Mouse (Mus musculus) megakaryocyte progenitor cell, adult 5-6 weeks (primary cell): Measurements from ENCODE around the gene Olfr735. TPM values are rescaled to one million over a fixed set of nuclear protein-coding genes. Genes with fewer than 3 reads are reported as not detected.

Experiments
- ATAC-seq: replicated peaks from 2 replicates; pipeline ENCODE4 v1.8.0; 2016; ENCODE audit warnings: mild to moderate bottlenecking, moderate TSS enrichment, inconsistent platforms; ENCODE audit not compliant: poor library complexity
- total RNA-seq, 2 experiments: library from RNA; stranded (forward) in 1 of 2; stranded (reverse) in 1 of 2; fragments of 157-497, 149-512 nt in 1 of 2; fragments of 200-1000 nt in 1 of 2; gene quantifications; 2 replicates each; pipeline versions ENCODE4 v1.2.3 to v1.2.4; 2015 to 2017

Olfr735 gene
- not detected in 2 replicates for total RNA-seq (2015)
- not detected in 2 replicates for total RNA-seq (2017)

DNA sequence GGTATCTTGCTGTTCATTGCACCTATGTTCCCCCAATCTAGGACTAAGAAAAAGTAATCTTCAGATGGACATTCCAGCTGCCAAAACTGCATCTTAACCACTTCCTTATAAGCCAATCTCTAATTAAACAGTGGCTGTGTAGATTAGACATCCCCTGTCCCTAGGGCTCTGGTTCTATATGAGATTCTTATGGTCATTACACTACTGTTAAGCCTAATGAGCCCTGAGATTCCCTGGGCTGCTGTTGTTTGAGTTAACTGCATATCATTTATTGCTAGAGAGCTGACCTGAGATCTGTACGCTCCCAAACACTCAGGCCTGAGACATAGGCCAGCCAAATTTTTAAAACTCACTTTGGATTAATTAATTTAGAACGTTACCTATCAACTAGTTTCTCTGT lies at the start of gene Olfr735:
TSS of gene Olfr735 (minus strand) at position 77 of the 400 bp plus-strand sequence.
- ATAC-seq: no peak

DNA sequence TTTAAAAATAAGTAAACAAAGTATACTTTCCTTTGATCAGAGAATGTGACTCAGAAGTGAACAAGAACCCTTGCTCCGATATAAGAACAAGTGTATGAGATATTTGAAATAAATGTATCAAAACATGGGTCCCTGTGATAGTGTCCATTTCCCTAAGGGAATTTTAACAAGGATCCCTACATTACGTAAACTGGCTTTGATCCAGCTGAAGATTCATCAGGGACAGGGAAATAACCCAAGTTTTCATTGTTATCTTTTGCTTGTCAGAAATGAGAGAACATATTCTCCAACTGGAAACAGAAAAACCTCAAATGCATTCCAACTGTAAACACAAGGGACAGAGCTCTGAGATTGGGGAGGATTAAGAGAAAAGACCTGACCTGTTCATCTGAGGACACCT lies 32.2 kb upstream of the Olfr735 start, which contains the start of gene Olfr736:
TSS of gene Olfr736 (plus strand) at position 301 of the 400 bp plus-strand sequence.
- ATAC-seq: no peak

DNA sequence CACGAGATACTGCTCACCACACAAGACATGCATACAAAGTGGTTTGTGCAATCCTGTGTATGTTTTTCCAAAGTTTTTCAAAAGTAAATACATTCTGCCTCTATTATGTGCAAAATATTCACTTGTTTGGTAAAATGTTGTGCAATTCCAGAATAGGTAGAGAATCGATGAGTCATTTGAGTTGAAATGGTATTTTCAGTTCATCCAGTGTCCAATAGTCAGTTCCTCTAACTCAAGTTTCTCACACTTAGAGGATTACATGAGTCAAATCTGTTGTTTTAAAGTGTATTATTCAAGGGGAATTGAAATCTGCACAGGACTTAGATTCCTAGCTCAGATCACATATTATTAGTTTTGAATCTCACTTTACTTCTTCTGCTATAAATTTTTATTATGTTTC lies 14.9 kb upstream of the Olfr735 start:
- ATAC-seq: peak; percentile 31

DNA sequence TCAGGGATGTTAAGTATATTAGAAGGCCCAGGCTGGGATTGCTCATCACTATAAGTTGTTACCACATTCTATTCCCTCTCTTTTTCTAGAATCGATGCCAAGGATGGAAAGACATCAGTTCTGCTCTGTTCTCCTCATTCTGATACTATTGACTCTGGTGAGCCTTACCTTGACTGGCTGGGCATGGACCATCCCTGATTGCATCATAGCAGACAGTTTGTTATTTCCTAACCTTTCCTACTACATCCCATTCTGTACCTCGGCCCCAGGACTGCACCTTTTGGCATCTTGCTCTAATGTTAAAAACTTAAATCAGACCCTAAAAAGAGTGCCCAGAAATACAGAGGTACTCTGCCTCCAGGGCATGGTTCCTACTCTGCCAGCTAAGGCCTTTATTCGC lies 11.8 kb upstream of the Olfr735 start:
- no peak for ATAC-seq

DNA sequence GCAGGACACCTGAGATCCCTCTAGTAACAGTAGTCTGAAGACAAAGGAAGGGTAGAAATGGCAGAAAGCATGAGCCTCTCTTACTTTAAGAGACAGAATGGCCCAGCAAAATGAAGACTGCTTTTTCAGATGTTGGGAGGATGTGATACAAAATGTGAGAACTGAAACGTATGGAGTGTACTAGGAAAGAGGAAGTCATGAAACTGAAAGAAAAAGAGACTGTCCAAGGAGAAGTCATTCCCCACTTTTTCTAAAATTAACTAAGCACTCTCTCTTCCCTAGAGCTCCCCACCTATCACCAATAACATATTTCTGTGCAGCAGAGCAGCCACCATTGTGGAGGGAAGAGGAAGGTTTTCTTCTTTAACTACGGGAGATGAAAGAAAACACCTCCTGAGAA lies 8.9 kb upstream of the Olfr735 start, which contains the start of gene Tlr11:
TSS of gene Tlr11 (plus strand) at position 322 of the 400 bp plus-strand sequence.
- peak; percentile 89 for ATAC-seq

DNA sequence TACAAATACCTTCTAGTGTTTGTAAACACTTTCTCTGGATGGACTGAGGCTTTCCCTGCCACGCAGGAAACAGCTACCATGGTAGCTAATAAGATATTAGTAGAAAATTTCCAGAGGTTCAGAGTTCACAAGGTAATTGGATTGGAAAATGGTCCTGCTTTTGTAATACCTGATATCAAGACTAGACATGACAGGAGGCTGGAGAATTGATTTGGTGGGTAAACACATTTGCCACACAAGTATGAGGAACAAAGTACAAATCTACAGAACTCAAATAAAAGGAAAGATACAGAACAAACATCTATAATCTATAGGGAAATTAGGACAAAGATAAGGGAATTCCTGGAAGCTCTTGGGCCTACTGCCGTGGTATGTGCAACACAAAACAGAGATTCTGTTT lies 8.1 kb upstream of the Olfr735 start:
- no peak for ATAC-seq

DNA sequence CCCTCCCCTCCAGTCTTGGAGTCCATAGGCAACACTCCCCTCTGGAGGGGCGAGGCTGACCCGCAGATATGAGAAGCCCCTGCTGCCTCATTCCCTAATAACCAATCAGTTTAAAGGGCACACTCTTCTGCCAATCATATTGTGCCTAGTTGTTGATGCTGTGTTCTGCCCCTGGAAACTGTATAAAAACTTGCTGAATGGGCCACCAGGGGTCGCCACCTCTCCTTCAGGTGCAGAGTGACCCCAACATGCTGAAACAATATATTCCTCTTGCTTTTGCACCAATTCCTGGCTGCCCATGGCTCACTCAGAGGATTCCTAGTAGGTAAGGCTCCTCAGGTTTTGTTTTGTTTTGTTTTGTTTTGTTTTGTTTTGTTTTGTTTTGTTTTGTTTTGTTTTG lies 3.8 kb upstream of the Olfr735 start:
- ATAC-seq: peak; percentile 88

DNA sequence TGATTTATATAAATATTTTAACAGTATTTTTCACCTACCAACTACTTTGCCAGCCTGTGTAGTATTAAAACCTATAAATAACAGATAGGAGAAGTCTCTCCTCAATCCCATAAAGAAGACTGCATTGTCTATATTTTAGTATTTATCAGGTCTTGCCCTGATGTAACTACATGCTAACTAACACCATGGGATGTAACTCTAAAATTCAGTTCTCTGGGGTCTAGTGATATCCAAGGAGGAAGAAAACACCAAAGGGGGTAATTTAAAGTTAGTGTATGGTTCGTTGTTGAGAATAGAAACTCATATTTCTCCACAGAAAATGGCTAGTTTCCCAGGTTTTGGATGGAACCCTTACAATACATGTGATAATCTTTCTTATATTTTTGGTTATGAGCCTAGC lies 22.0 kb downstream of the Olfr735 start, which contains the start of gene Olfr734:
TSS of gene Olfr734 (minus strand) at position 101 of the 400 bp plus-strand sequence.
- ATAC-seq: no peak

DNA sequence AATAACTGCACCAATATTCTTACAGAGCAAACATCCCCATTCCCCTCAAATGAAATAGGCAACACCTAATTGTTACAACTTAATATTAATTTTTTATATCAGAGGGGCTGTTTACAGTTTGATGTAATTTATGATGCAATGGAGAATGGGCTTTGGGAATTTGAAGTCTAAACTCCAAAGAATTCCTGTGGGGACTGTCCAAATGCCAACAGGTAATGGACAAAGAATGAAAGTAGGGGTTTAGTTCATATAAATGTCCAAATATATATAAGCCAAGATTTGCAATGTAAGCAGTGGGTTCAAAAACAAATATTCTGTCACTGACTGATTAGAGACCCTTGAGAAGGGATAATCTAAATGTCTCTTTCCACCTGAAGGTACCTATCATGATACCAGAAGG lies 47.2 kb downstream of the Olfr735 start, which contains the start of gene Olfr733:
TSS of gene Olfr733 (minus strand) at position 101 of the 400 bp plus-strand sequence.
- ATAC-seq: no peak

Other genes starting within 250 kb of the Olfr735 start
- gene Olfr727, start 225.7 kb downstream of the Olfr735 start, total RNA-seq (2015): not detected in 2 replicates
- not detected in 2 replicates for gene Olfr727, start 225.7 kb downstream of the Olfr735 start, total RNA-seq (2017)
- not detected in 2 replicates for gene Olfr728, start 206.2 kb downstream of the Olfr735 start, total RNA-seq (2015)
- gene Olfr728, start 206.2 kb downstream of the Olfr735 start, total RNA-seq (2017): not detected in 2 replicates
- gene Olfr729, start 196.0 kb downstream of the Olfr735 start, total RNA-seq (2015): not detected in 2 replicates
- gene Olfr729, start 196.0 kb downstream of the Olfr735 start, total RNA-seq (2017): not detected in 2 replicates
- gene Olfr730, start 160.7 kb downstream of the Olfr735 start, total RNA-seq (2015): not detected in 2 replicates
- gene Olfr730, start 160.7 kb downstream of the Olfr735 start, total RNA-seq (2017): not detected in 2 replicates
- gene Olfr731, start 107.0 kb downstream of the Olfr735 start, total RNA-seq (2015): not detected in 2 replicates
- gene Olfr731, start 107.0 kb downstream of the Olfr735 start, total RNA-seq (2017): not detected in 2 replicates
- not detected in 2 replicates for gene Olfr732, start 64.7 kb downstream of the Olfr735 start, total RNA-seq (2015)
- gene Olfr732, start 64.7 kb downstream of the Olfr735 start, total RNA-seq (2017): not detected in 2 replicates
- not detected in 2 replicates for gene Olfr733, start 47.4 kb downstream of the Olfr735 start, total RNA-seq (2015)
- gene Olfr733, start 47.4 kb downstream of the Olfr735 start, total RNA-seq (2017): not detected in 2 replicates
- not detected in 2 replicates for gene Olfr734, start 22.1 kb downstream of the Olfr735 start, total RNA-seq (2015)
- gene Olfr734, start 22.1 kb downstream of the Olfr735 start, total RNA-seq (2017): not detected in 2 replicates
- 0.12 TPM in 1 of 2 replicates, not detected in the other for gene Tlr11, start 9.0 kb upstream of the Olfr735 start, total RNA-seq (2015)
- gene Tlr11, start 9.0 kb upstream of the Olfr735 start, total RNA-seq (2017): not detected in 2 replicates
- gene Olfr736, start 32.3 kb upstream of the Olfr735 start, total RNA-seq (2015): not detected in 2 replicates
- gene Olfr736, start 32.3 kb upstream of the Olfr735 start, total RNA-seq (2017): not detected in 2 replicates
- not detected in 2 replicates for gene Olfr738, start 58.7 kb upstream of the Olfr735 start, total RNA-seq (2015)
- gene Olfr738, start 58.7 kb upstream of the Olfr735 start, total RNA-seq (2017): not detected in 2 replicates
- gene Olfr739, start 69.8 kb upstream of the Olfr735 start, total RNA-seq (2015): not detected in 2 replicates
- gene Olfr739, start 69.8 kb upstream of the Olfr735 start, total RNA-seq (2017): not detected in 2 replicates
- not detected in 2 replicates for gene Olfr740, start 96.7 kb upstream of the Olfr735 start, total RNA-seq (2015)
- not detected in 2 replicates for gene Olfr740, start 96.7 kb upstream of the Olfr735 start, total RNA-seq (2017)
- gene Olfr741, start 123.9 kb upstream of the Olfr735 start, total RNA-seq (2015): not detected in 2 replicates
- not detected in 2 replicates for gene Olfr741, start 123.9 kb upstream of the Olfr735 start, total RNA-seq (2017)
- not detected in 2 replicates for gene Olfr742, start 154.7 kb upstream of the Olfr735 start, total RNA-seq (2015)
- not detected in 2 replicates for gene Olfr742, start 154.7 kb upstream of the Olfr735 start, total RNA-seq (2017)
- gene Olfr743, start 173.0 kb upstream of the Olfr735 start, total RNA-seq (2015): not detected in 2 replicates
- gene Olfr743, start 173.0 kb upstream of the Olfr735 start, total RNA-seq (2017): not detected in 2 replicates